Mouse (Mus musculus) erythroblast, adult 5-6 weeks (primary cell): ENCODE measurements at regions not wholly inside any gene's neighbourhood (a gene's known extent, or its start where the extent isn't known, plus 50 kb on each side); places are given as distances from the start of the nearest gene placed in this dataset.

Source experiments
- ATAC-seq: replicated peaks from 2 replicates; pipeline ENCODE4 v1.8.0; 2016; ENCODE audit warnings: moderate number of reproducible peaks, mild to moderate bottlenecking, moderate TSS enrichment, inconsistent platforms; ENCODE audit not compliant: poor library complexity, low FRiP score, severe bottlenecking

DNA sequence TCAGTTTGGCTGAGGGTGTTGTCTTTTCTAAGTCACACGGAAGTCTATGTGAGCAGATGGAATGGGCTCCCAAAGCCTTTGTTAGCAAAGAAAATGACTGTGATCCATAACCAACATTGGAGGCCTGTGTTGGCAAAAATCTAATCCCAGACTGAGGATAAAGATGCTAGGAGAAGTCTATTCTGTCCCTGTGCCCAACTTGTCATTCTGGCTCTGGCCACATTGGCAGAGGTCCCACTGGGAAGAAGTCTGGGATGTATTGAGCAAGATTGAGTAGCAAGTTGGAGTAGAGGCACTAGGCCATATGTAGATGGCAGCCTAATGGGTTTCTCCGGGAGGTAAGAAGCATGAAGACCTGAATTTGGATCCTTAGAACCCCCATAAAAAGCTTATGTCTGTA lies 54.1 kb downstream of the Nog start:
- ATAC-seq, result no peak

GRCm38 (mm10) chr11:89243370-89243769 lies 58.8 kb downstream of the Nog start:
- no peak for ATAC-seq

- ATAC-seq, result no peak
Observed at GRCm38 (mm10) chr11:89242130-89242529, 60.0 kb downstream of the Nog start.

- ATAC-seq, result no peak
Observed at GRCm38 (mm10) chr11:89239891-89240290, 62.2 kb downstream of the Nog start.

- no peak for ATAC-seq
Observed at GRCm38 (mm10) chr11:89236904-89237303, 65.2 kb downstream of the Nog start.

- ATAC-seq, result no peak
Observed at GRCm38 (mm10) chr11:89232884-89233480, 69.2 kb downstream of the Nog start.

- no peak for ATAC-seq
Observed at GRCm38 (mm10) chr11:89229726-89230125, 72.4 kb downstream of the Nog start.

- ATAC-seq, result no peak
Observed at GRCm38 (mm10) chr11:89213204-89213603, 88.9 kb downstream of the Nog start.

GRCm38 (mm10) chr11:89209531-89209950 lies 92.6 kb downstream of the Nog start:
- no peak for ATAC-seq

DNA sequence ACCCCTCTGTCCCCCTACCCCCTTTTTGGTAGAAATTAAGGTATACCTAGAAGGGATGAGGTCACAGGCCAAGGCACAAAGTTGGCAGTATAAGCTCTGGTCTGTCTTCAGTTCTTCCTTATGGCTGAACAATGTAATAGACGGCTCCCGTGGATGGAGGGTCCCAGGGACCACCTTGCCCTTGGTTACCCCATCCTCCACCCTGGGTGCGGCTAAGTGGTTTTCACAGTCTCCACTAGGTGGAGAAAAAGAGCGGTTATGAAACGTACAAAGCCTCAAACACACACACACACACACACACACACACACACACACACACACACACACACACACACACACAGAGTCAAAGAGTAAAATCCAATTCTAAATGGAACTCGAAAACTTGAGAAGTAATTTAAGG lies 93.1 kb downstream of the Nog start:
- ATAC-seq, result no peak

DNA sequence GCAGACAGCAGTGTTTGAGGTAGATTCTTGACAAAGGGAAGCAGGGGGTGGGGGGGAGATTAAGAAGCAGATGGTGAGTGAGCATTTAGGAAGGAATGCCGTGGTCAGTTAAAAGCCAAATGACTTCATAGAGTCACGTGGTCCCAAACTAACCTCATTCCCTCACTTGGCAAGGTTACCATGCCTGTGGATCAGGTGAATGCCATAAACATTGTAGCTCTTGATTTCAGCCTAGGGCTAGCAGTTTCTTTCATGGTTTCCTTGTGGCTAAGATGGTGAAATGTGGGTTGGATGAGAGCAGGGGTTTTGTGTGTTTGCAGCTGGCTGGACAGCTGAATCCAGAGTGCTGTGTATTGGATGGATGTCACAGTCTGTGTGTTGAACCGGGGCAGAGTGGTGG lies 95.3 kb downstream of the Nog start:
- ATAC-seq, result no peak

GRCm38 (mm10) chr11:89204948-89205545 lies 97.1 kb downstream of the Nog start:
- no peak for ATAC-seq

DNA sequence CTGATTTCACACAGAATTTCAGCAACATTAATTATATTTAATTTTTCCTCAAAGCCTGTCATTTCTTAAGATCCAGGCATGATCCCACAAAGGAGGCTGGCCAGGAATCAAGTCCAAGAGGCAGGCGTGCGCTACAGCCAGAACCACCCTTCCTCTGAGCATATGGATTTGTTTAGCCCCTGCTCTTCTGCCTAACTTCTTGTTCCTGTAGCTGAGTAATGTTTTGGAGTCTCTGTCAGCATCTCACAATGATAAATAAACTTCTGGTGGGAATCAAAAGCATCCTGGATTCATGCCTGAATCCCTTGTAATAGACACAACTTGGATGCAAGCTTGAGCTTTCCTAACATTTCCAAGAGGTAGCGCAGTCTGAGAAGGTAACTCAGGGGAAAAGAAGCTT lies 101.7 kb downstream of the Nog start:
- no peak for ATAC-seq

- ATAC-seq, result no peak
Observed at GRCm38 (mm10) chr11:89192815-89193214, 109.3 kb downstream of the Nog start.

- ATAC-seq, result no peak
Observed at GRCm38 (mm10) chr11:89186911-89187621, 113.4 kb downstream of the Gm525 start.

- no peak for ATAC-seq
Observed at GRCm38 (mm10) chr11:89185862-89186261, 112.2 kb downstream of the Gm525 start.

DNA sequence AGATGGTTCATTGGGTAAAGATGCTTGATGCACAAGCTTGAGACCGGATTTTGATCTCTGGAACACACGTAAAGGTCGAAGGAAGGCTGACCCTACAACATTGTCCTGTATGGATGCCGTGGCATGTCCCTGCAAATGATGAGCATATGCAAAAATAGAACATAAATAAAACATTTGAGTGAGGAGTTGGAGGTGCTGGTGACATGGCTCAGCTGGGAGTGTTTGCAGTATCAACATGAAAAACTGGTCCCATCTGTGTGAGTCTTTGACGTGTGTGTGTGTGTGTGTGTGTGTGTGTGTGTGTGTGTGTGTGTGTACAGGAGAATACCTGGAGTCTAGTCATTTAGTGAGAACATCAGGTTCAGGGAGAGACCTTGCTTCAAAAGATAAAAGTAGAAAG lies 107.8 kb downstream of the Gm525 start:
- ATAC-seq, result no peak

GRCm38 (mm10) chr11:89178436-89178835 lies 104.8 kb downstream of the Gm525 start:
- no peak for ATAC-seq

DNA sequence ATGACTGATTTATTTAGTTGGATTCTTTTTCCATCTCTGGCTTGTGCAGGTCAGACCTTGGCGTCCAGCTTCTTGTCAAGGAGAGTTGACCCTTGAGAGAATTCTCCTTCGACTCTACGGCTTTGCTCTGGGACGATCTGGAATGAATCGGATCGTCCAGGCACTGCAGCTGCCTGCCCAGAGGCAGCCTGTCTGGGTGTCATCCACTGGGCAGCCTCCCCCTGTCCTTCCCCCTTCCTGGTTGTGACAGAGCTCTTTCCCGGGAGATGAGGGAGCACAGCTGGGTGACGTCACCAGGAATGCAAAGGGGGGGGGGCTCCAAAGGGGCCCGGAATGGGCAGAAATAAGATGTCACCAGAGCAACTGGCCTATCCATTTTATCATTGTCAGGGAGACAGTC lies 101.9 kb downstream of the Gm525 start:
- ATAC-seq, result no peak

- ATAC-seq, result no peak
Observed at GRCm38 (mm10) chr11:89174967-89175366, 101.3 kb downstream of the Gm525 start.

GRCm38 (mm10) chr11:89165278-89165677 lies 91.6 kb downstream of the Gm525 start:
- peak; percentile 63; the same call in 1 of the 2 replicates for ATAC-seq
